Mouse (Mus musculus): ENCODE measurements around the gene Itga3. TPM values are rescaled to one million over a fixed set of nuclear protein-coding genes. Genes with fewer than 3 reads are reported as not detected.
A peak's percentile ranks its signal among the peaks of the same experiment; 100 is the strongest.

Gene Itga3
- polyA plus RNA-seq, 1 experiment from 2014 or later = 26.1 TPM

DNA sequence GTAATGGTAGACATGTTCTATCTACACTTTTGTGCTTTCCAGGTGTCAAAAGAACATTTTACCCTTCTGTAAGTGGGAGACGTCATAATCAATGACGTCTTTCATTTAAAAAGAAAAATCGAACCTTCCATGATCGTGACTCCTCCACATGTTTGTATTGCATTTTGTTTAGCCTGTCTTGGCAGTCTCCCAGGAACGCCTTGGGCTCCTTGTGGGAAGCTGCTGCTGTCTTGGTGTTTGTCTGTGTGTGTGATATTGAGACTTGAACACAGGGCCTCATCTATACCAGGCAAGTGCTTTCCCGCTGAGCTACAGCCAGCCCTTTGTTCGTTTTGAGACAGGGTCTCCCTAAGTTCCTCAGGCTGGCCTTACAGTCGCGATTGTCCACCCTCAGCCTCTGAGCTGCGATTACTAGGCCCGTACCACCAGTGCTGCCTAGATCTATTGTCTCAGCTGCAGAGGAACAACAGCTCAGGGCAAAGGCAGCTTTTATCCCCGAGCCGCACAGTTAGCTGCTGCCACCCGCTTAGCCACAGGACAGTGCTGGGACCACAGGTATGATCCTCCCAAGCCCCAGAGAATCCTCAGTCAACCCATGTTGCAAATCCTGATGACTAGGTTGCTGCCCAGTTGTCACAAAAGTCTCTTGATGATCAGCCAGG, 38.3 kb downstream of the Itga3 start:
- no peaks in the 10 kb centered on the region for H3K9me3 ChIP-seq (replicated peaks; ENCODE audit: low read length)
- no peak overlapping the region for H3K4me3 ChIP-seq (replicated peaks; ENCODE audit: low read depth, low read length)
- H3K9ac ChIP-seq (ENCODE audit: low read depth, low read length) = no peak overlapping the region
- peaks cover 13% of the 10 kb centered on the region; the same call in 1 of the 2 replicates for H3K36me3 ChIP-seq (ENCODE audit: insufficient read depth, low read length)
- WGBS = 78% methylated on average over 14 of the region's 14 CpGs
- H3K4me2 ChIP-seq (ENCODE audit: low read length) = no peak overlapping the region
- no peak for TF ChIP-seq CTCF (IDR thresholded peaks at IDR 0.05; ENCODE audit: low read depth)
- peaks cover 13% of the 10 kb centered on the region; the same call in 1 of the 2 replicates for H3K4me1 ChIP-seq (replicated peaks; ENCODE audit: insufficient read depth, low read length)
- no peaks in the 10 kb centered on the region for H3K27me3 ChIP-seq (ENCODE audit: insufficient read depth, low read length)
- peak overlapping the region; percentile 38; the same call in 1 of the 2 replicates for H3K27ac ChIP-seq
- ATAC-seq (replicated peaks; ENCODE audit: low FRiP score, low read depth) (no peak), DNase-seq (ENCODE audit: low spot score) (no peak)

DNA sequence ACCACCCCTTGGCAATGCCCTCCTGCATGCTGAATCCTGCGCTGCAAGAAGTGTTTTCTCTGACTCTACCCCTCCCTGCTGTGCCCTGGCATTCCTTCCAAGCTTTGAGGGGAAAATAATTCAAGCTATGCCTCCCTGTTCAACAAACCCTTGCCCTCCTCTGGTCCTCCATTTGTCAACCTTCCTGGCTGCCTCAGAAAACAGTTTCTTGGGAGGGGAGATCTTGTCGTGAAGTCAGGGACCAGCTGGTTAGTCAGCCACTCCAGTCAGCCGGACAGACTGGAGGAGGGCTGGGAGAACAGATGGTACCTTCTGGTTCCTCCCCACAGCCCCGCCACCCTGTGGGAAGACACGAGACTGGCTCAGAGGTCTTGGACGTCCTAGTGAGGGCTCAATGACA, 39.3 kb downstream of the Itga3 start:
- Histone ChIP-seq H3K27me3 (ENCODE audit: insufficient read depth, low read length) (no peaks in the 10 kb centered on the region), H3K9me3 (replicated peaks; ENCODE audit: low read length) (no peaks in the 10 kb centered on the region), H3K27ac (0 out of 2 replicates have a peak overlapping the region, but pooled peaks have one; percentile 36), H3K36me3 (ENCODE audit: insufficient read depth, low read length) (peaks cover 13% of the 10 kb centered on the region; the same call in 1 of the 2 replicates), H3K4me2 (ENCODE audit: low read length) (no peak overlapping the region), H3K9ac (ENCODE audit: low read depth, low read length) (no peak overlapping the region), H3K4me1 (replicated peaks; ENCODE audit: insufficient read depth, low read length) (peaks cover 13% of the 10 kb centered on the region; the same call in 1 of the 2 replicates), H3K4me3 (replicated peaks; ENCODE audit: low read depth, low read length) (no peak overlapping the region)
- 54% methylated on average over 6 of the region's 6 CpGs for WGBS
- ATAC-seq (replicated peaks; ENCODE audit: low FRiP score, low read depth) (no peak), DNase-seq (ENCODE audit: low spot score) (no peak)
- no peak for TF ChIP-seq CTCF (IDR thresholded peaks at IDR 0.05; ENCODE audit: low read depth)

DNA sequence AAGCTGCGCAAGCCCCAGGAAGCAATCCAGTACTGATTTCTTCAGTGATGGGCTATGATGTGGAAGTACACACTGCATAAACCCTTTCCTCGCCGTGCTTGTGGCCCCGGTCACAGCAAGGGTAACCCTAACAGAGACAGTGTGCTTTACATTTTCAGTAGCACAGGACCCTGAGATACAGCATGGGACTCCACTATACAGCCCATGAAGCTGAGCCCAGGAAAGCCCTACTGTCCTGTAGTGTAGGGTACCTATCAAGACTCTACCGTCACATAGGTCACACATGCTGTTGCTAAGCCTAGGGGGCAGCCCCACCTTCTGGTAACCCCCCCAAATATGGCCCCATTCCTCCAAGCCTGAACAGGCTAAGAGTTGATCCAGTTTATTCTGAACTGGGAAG, 40.1 kb downstream of the Itga3 start:
- no peak overlapping the region for H3K4me3 ChIP-seq (replicated peaks; ENCODE audit: low read depth, low read length)
- DNase-seq (ENCODE audit: low spot score) = no peak
- H3K27me3 ChIP-seq (ENCODE audit: insufficient read depth, low read length) = no peaks in the 10 kb centered on the region
- TF ChIP-seq CTCF (IDR thresholded peaks at IDR 0.05; ENCODE audit: low read depth) = no peak
- no peak for ATAC-seq (replicated peaks; ENCODE audit: low FRiP score, low read depth)
- H3K9me3 ChIP-seq (replicated peaks; ENCODE audit: low read length) = no peaks in the 10 kb centered on the region
- WGBS = 98% methylated on average over 5 of the region's 5 CpGs
- no peak overlapping the region for H3K4me2 ChIP-seq (ENCODE audit: low read length)
- no peak overlapping the region for H3K9ac ChIP-seq (ENCODE audit: low read depth, low read length)
- 0 out of 2 replicates have a peak overlapping the region, but pooled peaks have one; percentile 2 for H3K27ac ChIP-seq
- H3K36me3 ChIP-seq (ENCODE audit: insufficient read depth, low read length) = peaks cover 13% of the 10 kb centered on the region; the same call in 1 of the 2 replicates
- H3K4me1 ChIP-seq (replicated peaks; ENCODE audit: insufficient read depth, low read length) = peaks cover 13% of the 10 kb centered on the region; the same call in 1 of the 2 replicates

DNA sequence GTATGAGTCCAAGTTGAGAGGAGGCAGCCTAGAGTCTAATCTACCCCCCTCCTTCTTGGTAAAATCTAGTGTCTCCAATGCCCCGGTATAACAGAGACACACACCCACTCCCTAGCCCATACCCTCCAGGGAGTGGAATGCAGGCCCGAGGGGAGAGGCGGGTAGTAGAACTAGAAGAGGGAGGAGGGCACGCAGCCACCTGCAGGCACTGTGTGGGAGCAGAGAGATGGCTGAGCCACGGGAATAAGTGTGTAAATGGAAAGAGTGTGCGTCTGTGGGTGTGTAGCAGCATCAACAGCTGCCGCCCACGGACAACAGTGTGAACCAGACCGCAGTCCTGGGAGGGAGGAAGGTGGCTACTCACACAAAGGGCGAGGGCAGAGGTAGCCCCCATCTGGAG, 41.7 kb downstream of the Itga3 start:
- Histone ChIP-seq H3K4me1 (replicated peaks; ENCODE audit: insufficient read depth, low read length) (peaks cover 8% of the 10 kb centered on the region; the same call in 1 of the 2 replicates), H3K27me3 (ENCODE audit: insufficient read depth, low read length) (no peaks in the 10 kb centered on the region), H3K27ac (no peak overlapping the region), H3K36me3 (ENCODE audit: insufficient read depth, low read length) (peaks cover 13% of the 10 kb centered on the region; the same call in 1 of the 2 replicates), H3K4me2 (ENCODE audit: low read length) (no peak overlapping the region), H3K9ac (ENCODE audit: low read depth, low read length) (no peak overlapping the region), H3K9me3 (replicated peaks; ENCODE audit: low read length) (no peaks in the 10 kb centered on the region), H3K4me3 (replicated peaks; ENCODE audit: low read depth, low read length) (no peak overlapping the region)
- ATAC-seq (replicated peaks; ENCODE audit: low FRiP score, low read depth) = no peak
- no peak for DNase-seq (ENCODE audit: low spot score)
- no peak for TF ChIP-seq CTCF (IDR thresholded peaks at IDR 0.05; ENCODE audit: low read depth)
- WGBS = 50% methylated on average over 10 of the region's 10 CpGs

DNA sequence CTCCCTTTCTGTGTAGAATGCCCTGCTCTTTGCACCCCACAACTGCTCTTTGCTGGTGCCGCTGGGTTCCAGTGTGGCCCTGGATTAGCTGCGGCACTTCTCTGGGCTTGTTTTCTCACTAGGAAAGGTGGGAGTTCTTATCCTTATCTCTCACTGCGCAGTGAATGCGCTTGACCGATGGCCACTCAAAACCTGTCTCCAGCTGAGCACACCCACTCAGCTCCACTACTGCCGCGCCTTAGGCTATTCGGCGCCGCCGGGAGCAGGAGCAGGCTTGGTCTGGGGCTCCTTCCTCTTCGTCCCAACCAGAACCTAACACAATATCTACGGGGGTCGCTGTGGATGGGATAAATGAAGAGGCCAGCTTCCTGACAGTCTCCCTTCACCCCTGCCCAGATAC, 43.0 kb downstream of the Itga3 start:
- TF ChIP-seq CTCF (IDR thresholded peaks at IDR 0.05; ENCODE audit: low read depth) = no peak
- DNase-seq (ENCODE audit: low spot score) (no peak), ATAC-seq (replicated peaks; ENCODE audit: low FRiP score, low read depth) (no peak)
- Histone ChIP-seq H3K9me3 (replicated peaks; ENCODE audit: low read length) (no peaks in the 10 kb centered on the region), H3K36me3 (ENCODE audit: insufficient read depth, low read length) (peaks cover 13% of the 10 kb centered on the region; the same call in 1 of the 2 replicates), H3K27ac (no peak overlapping the region), H3K4me1 (replicated peaks; ENCODE audit: insufficient read depth, low read length) (no peaks in the 10 kb centered on the region), H3K9ac (ENCODE audit: low read depth, low read length) (no peak overlapping the region), H3K4me3 (replicated peaks; ENCODE audit: low read depth, low read length) (no peak overlapping the region), H3K27me3 (ENCODE audit: insufficient read depth, low read length) (no peaks in the 10 kb centered on the region), H3K4me2 (ENCODE audit: low read length) (no peak overlapping the region)
- WGBS = 73% methylated on average over 14 of the region's 14 CpGs

DNA sequence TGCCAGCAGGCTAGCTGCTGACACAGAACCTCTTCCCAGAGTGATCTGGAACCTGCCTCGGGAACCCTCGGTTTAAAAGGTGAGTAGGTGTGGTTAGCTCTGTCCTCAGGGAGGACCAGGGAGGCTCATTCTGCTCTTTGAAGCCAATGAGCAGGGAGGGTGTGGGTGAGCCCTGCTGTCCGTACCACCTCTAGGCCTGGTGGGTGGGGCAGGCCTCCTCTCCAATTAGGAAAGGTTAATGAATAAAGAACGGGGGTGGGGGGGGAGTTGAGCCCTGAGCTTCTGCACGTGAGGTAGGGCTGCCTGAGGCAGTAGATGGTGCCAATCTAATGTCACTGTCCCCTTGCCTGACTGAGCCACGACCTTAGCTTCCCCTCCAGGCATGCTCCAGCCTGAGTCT, 43.7 kb downstream of the Itga3 start:
- no peaks in the 10 kb centered on the region for H3K27me3 ChIP-seq (ENCODE audit: insufficient read depth, low read length)
- ATAC-seq (replicated peaks; ENCODE audit: low FRiP score, low read depth) = peak; percentile 8; the same call in 1 of the 2 replicates
- H3K9me3 ChIP-seq (replicated peaks; ENCODE audit: low read length) = no peaks in the 10 kb centered on the region
- H3K36me3 ChIP-seq (ENCODE audit: insufficient read depth, low read length) = peaks cover 13% of the 10 kb centered on the region; the same call in 1 of the 2 replicates
- H3K27ac ChIP-seq = peak overlapping the region; percentile 31; the same call in 1 of the 2 replicates
- H3K4me3 ChIP-seq (replicated peaks; ENCODE audit: low read depth, low read length) = no peak overlapping the region
- no peak overlapping the region for H3K4me2 ChIP-seq (ENCODE audit: low read length)
- DNase-seq (ENCODE audit: low spot score) = no peak
- H3K9ac ChIP-seq (ENCODE audit: low read depth, low read length) = no peak overlapping the region
- no peak for TF ChIP-seq CTCF (IDR thresholded peaks at IDR 0.05; ENCODE audit: low read depth)
- WGBS = 25% methylated on average over 6 of the region's 6 CpGs
- H3K4me1 ChIP-seq (replicated peaks; ENCODE audit: insufficient read depth, low read length) = no peaks in the 10 kb centered on the region
